Mouse (Mus musculus) heart, postnatal 4 days (tissue): ENCODE results near the gene Clns1a. TPM values are rescaled to one million over a fixed set of nuclear protein-coding genes. Genes with fewer than 3 reads are reported as not detected.

Source experiments
- DNase-seq: peaks from one replicate; pipeline ENCODE4 v3.0.0; 2021
- total RNA-seq, 2 experiments: library from RNA; stranded (reverse); gene quantifications; 2 replicates each; pipeline ENCODE4 v1.2.3; 2021

Gene Clns1a
- total RNA-seq, 2 experiments from 2014 or later = 41.6 to 43.4 TPM

GRCm38 (mm10) chr7:97766406-97767166 is 70.2 kb downstream of the Clns1a start:
- no peak for DNase-seq

- DNase-seq = no peak
These were observed 71.4 kb downstream of the Clns1a start for GRCm38 (mm10) chr7:97767841-97768240.

- no peak for DNase-seq
These were observed 72.6 kb downstream of the Clns1a start for GRCm38 (mm10) chr7:97769020-97769419.

Other genes starting within 250 kb of the Clns1a start
- gene Kctd14, start 245.3 kb upstream of the Clns1a start, total RNA-seq = under 1 TPM; 0.36 to 0.50 TPM
- 10 to 100 TPM; 46.4 to 48.9 TPM for gene Ints4, start 215.7 kb upstream of the Clns1a start, total RNA-seq
- gene Aamdc, start 117.1 kb upstream of the Clns1a start, total RNA-seq = 10 to 100 TPM; 31.4 to 31.8 TPM
- gene Rsf1, start 116.7 kb upstream of the Clns1a start, total RNA-seq = 10 to 100 TPM; 18.8 to 19.6 TPM
- gene Aqp11, start 41.7 kb downstream of the Clns1a start, total RNA-seq = 1 to 10 TPM; 1.1 to 1.9 TPM
- gene Pak1, start 91.9 kb downstream of the Clns1a start, total RNA-seq = 1 to 10 TPM in 1 of 2 experiments, under 1 TPM in 1; 0.91 to 1.8 TPM
- gene Gdpd4, start 223.3 kb downstream of the Clns1a start, total RNA-seq = not detected